Mouse (Mus musculus): ENCODE measurements around the gene Rere.

Rere gene

DNA sequence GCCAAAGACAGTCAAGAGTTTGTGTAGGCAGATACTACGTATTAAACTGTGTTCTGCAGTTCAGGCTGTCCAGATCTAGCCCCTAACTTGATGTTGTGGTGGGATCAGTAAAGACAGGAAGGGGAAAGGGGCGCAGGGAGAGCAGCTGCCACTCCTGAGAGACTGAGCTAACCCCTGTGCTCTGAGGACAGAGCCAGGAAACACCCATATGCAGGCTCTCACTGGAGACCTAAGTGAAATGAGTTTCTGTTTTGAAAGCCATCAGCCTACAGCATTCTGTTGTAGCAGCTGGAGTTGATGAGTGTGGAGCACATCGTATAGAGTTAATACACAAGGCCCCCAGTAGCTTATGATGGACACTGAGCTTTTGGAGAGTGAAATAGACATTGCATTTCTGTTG lies 101.1 kb downstream of the Rere start:
- DNase-seq (ENCODE audit: low spot score in 2 of 2), result no peak

- DNase-seq (ENCODE audit: low spot score in 2 of 2), result no peak
These were observed 103.0 kb downstream of the Rere start for GRCm38 (mm10) chr4:150384405-150384804.

GRCm38 (mm10) chr4:150384899-150385298 lies 103.5 kb downstream of the Rere start:
- DNase-seq (ENCODE audit: low spot score in 2 of 2), result no peak

DNA sequence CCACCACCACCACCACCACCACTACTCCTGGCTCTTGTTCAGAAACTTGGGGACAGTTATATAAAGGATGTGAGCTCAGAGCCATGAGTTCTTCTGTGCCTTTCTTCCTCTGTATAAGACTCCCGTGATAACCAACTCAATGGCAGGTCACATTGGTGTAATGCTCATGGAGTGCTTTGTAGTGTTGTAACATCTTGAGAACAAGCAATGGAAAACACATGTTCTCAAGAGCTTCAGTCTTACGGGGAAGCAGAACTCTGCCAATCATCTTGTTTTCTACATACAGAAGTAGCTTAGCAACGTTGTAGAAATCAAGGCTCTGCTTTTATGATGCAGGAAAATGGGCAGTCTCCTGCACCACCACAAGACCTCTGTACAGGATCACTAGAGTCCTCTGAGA lies 107.1 kb downstream of the Rere start:
- no peak for DNase-seq (ENCODE audit: low spot score in 2 of 2)

GRCm38 (mm10) chr4:150393607-150394006 lies 112.2 kb downstream of the Rere start:
- no peak for DNase-seq (ENCODE audit: low spot score in 2 of 2)

DNA sequence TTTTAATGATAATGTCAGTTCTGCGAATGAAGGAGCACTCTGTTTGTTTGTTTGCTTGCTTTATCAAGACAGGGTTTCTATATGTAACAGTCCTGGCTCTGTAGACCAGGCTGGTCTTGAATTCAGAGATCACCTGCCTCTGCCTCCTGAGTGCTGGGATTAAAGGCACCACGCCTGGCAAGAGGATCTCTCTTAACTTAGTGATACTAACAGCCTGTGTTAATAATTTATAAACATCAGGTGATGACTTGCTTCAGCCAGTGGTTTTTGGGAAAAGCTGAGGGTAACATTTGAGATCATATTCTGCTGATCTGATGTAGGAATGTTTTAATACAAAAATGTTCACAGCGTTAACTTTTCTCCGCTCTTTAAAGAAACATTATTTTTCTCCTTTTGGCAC lies 112.6 kb downstream of the Rere start:
- no peak for DNase-seq (ENCODE audit: low spot score in 2 of 2)

DNA sequence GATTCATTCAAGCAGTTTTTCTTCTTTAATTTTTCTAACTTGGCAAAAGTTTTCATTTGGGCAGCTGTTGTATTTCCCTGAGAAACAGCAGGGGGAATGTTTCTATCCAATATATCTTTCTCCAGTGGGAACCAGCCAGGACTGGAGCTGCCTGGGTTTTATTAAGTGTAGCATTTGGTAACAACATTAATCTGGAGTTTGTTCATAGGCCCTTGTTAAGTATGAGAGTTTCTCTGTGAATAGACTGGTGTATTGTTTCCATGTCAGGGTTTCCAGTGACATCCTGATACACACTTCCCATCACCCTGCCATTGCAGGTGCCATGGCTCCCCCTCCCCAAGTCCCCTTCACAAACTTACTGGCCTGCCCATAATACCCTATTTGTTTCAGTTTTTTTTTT lies 114.9 kb downstream of the Rere start:
- DNase-seq (ENCODE audit: low spot score in 2 of 2), result no peak

DNA sequence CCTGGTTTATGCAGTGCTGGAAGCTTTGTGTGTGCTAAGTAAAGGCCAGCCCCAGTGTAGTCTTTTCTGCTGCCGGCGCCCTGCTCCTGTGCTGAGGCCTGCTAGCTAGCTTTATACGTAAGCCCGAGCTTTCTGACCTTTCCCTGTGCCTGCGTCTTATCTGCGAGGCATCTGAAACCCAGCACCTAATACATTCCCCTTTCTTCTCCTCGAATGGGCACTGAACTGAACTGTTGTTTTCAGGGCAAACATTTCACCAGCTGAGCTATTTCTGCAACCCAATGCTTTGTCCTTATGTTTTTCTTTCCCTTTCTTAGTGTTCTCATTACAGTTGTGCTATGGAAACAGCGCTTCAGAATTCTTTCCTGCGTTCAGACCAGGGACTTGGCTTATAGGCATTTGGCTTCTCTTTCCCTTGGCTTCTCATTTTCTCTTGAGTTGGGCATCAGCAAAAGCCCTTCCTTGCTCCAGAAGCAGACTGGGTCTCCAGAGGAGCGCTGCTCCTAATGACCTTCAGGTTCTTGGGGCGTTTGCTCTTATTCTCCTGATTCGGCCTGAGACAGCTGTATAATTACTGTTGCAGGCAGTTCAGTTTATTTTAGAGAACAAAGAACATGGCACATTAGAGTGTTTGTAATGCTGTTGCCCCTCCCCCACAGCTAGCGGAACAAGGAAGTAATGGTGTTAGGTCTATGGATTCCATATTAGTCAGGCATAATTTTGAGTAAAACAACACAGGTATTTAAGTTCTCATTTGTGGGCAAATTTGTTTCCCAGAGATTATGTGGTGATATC lies 115.6 kb downstream of the Rere start:
- DNase-seq (ENCODE audit: low spot score in 2 of 2), result peak in 1 of 2 experiments; percentile 49

DNA sequence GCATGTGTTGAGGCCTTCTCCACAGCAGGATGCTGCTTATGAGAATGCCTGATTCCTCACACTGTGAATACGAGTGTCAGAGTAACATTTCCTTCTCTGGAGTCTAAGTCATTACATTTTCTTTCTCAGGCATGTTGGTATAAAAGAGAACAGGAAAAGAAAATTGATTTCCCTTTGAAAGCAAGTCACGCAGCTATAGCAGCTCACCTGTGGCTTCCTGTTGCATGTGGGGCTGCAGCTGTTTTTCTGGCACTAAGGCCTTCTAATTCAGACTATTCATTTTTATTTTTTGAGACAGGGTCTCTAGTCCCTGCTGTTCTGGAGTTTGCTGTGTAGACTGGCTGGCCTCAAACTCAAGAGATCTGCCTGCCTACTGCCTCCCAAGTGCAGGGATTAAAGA lies 117.6 kb downstream of the Rere start:
- DNase-seq (ENCODE audit: low spot score in 2 of 2), result no peak

DNA sequence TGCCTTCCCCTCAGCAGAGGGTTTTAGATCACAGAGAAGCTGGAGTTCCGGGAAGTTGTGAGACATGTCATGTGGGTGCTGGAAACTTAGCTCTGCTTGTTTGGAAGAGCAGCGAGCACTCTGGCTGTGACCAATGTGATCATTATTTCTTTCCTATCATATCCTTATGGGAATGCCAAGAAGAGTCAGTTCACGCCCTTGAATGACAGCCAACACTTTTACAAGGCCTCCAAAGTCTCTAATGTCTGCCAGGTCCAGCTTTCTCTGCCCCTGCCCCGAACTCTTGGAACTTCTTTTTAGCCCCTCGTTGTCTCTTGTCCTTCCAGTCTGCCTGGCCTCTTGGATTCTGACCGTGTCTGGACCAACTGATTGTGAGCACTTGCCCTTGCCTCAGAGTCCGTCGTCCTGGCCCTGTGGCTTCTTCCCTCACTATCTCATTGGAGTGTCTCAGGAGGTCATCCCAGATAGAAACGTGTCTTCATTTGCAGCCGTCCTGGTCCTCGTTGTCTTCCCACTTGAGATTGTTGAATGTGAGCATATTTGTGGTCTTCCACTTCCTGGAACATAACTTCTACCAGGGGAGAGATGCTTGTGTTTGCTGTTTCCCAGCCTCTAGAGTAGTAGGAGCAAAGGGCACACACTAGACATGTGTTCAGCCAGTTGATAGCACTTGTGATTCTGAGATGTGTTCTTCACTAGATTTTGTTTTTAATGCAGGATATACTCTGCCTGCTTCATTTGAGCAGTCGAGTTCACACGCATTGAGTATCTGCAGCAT lies 120.6 kb downstream of the Rere start:
- no peak for DNase-seq (ENCODE audit: low spot score in 2 of 2)

GRCm38 (mm10) chr4:150402608-150402985 lies 121.2 kb downstream of the Rere start:
- DNase-seq (ENCODE audit: low spot score in 2 of 2), result peak in 1 of 2 experiments; percentile 42

GRCm38 (mm10) chr4:150403941-150404340 lies 122.5 kb downstream of the Rere start:
- no peak for DNase-seq (ENCODE audit: low spot score in 2 of 2)

DNA sequence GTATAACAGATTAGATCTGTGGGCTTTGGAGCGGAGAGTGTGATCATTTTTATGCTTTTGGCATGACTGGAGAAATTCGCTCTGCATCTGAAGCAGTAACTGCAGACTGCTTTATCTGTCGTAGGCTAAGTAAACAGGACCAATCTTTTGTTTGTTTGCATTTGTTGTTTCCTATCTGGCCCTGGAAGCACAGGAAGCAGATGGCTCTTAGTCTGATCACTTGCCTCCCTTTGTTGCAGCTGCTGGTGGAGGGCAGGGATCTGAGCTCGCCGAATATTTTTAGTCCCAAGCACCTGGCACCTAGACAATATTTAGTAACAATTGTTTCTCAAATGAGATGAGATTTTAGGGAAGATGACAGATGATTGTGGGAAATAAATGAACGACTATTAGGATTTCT lies 123.1 kb downstream of the Rere start:
- peak in 1 of 2 experiments; percentile 29 for DNase-seq (ENCODE audit: low spot score in 2 of 2)

GRCm38 (mm10) chr4:150405786-150406185 lies 124.3 kb downstream of the Rere start:
- DNase-seq (ENCODE audit: low spot score in 2 of 2), result no peak

GRCm38 (mm10) chr4:150406320-150406719 lies 124.9 kb downstream of the Rere start:
- DNase-seq (ENCODE audit: low spot score in 2 of 2), result no peak

DNA sequence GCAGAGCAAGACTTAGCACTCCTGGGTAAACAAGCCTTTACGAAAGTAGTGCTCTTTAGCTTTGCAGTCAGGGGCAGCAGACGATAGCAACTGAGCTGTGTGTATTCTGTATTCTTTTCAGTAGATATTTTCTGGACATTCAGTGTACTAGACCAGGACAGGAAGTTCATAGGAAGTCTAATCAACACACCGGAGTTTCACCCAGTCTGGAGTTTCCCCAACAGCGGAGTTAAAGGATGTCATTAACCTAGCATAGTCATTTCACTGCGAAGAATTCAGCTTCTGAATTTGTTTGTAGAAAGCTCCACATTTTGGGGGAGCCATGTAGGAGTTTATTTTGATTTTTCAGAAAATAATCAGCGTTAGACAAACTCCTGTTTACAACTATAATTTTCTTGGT lies 125.4 kb downstream of the Rere start:
- no peak for DNase-seq (ENCODE audit: low spot score in 2 of 2)

DNA sequence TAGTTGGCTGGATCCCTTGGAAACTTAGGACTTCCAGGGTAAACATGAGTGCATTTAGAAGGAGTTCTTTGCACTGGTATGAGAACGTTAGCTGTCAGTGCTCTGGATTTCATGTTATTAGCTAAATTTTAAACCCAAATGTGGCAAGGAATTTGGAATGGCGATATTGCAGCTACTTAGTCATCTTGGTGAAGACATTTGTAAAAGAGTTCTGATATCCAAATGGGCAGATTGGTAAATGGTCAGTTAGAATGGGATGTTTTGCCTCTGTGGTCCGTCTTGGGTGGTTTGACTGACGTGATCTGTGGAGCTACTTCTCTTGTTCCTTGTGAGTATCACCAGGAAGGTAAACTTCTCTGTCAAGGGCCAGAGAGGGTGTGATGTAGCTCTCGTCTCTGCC lies 132.8 kb downstream of the Rere start:
- no peak for DNase-seq (ENCODE audit: low spot score in 2 of 2)

- DNase-seq (ENCODE audit: low spot score in 2 of 2), result no peak
These were observed 133.3 kb downstream of the Rere start for GRCm38 (mm10) chr4:150414759-150415158.

GRCm38 (mm10) chr4:150415227-150415969 lies 134.0 kb downstream of the Rere start:
- no peak for DNase-seq (ENCODE audit: low spot score in 2 of 2)

- no peak for DNase-seq (ENCODE audit: low spot score in 2 of 2)
These were observed 139.3 kb downstream of the Rere start for GRCm38 (mm10) chr4:150420576-150421263.

DNA sequence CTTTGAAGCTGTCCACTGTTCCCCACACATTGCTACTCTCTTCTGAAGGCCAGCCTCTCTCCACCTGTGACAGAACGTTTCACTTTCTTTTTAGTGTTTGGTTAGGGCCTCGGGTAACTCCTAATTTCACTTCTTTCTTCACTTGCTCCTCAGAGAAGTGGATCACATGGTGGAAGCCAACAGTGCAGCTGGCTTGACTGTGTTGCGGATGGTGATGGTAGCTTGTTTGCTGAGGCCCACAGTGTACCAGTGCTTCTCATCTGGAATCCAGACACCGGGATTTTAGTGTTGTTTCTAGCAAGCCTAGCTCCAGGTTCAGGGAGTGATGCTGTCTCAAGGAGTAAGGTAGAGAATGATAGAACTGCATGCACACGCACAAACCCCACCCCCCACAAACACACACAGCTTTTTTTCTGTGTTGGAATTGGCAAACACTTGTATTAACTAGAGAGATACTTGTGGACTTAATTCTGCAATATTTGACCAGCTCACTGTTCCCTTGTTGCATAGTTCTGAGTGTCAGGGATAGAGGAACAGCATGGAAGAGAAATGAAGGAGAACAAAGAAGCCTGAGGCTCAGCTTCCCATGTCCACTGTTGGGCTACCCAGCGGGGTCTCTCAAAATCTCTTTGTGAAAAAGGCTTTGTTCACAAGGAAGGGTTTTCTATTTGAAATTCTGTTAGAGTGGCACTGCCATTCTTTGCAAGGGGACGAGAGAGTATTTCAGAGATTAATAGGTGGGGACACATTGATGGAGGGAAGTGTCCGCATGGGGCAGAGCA lies 144.8 kb downstream of the Rere start:
- no peak for DNase-seq (ENCODE audit: low spot score in 2 of 2)
